Mouse (Mus musculus) cortical plate, adult 2 months (tissue): ENCODE results near the gene Muc13. TPM values are rescaled to one million over a fixed set of nuclear protein-coding genes. Genes with fewer than 3 reads are reported as not detected.

Source experiments
- H3K27ac ChIP-seq: fragments of 200-500 bp; 2 replicates; pipeline ENCODE4 v1.5.1; 2012; ENCODE audit warnings: low read length, control low read depth, inconsistent platforms; ENCODE audit not compliant: insufficient read depth
- H3K4me1 ChIP-seq: fragments of 200-500 bp; 2 replicates; pipeline ENCODE4 v1.6.1; 2011; ENCODE audit warnings: low read length; ENCODE audit not compliant: control insufficient read depth, insufficient read depth
- H3K4me3 ChIP-seq: fragments of 200-500 bp; 2 replicates; pipeline ENCODE4 v1.5.1; 2011; ENCODE audit warnings: mild to moderate bottlenecking, low read length, control low read depth; ENCODE audit not compliant: insufficient read depth
- CTCF ChIP-seq: fragments of 200-500 bp; IDR thresholded peaks from 2 replicates; pipeline ENCODE4 v1.5.1; 2011; ENCODE audit warnings: mild to moderate bottlenecking, control low read depth, low read length; ENCODE audit not compliant: insufficient read depth; ENCODE audit errors: extremely low read depth
- POLR2A ChIP-seq: fragments of 200-500 bp; IDR thresholded peaks from 2 replicates; pipeline ENCODE4 v1.6.1; 2011; ENCODE audit warnings: mild to moderate bottlenecking, low read length, control low read depth; ENCODE audit not compliant: insufficient read depth; ENCODE audit errors: extremely low read depth
- polyA plus RNA-seq: library from polyadenylated mRNA; depleted of rRNA; stranded (reverse); fragments of >200 nt; gene quantifications from 2 replicates; pipeline ENCODE4 v1.2.3, GENCODE M21; 2012; rRNA removed

The Muc13 gene
- polyA plus RNA-seq, 1 experiment, result 0.10 TPM

GRCm38 (mm10) chr16:33859380-33859779, 65.5 kb downstream of the Muc13 start:
- H3K4me3 ChIP-seq, result no peak overlapping the region
- no peak overlapping the region for H3K27ac ChIP-seq
- TF ChIP-seq CTCF (no peak), POLR2A (no peak)
- H3K4me1 ChIP-seq, result no peaks in the 10 kb centered on the region

DNA sequence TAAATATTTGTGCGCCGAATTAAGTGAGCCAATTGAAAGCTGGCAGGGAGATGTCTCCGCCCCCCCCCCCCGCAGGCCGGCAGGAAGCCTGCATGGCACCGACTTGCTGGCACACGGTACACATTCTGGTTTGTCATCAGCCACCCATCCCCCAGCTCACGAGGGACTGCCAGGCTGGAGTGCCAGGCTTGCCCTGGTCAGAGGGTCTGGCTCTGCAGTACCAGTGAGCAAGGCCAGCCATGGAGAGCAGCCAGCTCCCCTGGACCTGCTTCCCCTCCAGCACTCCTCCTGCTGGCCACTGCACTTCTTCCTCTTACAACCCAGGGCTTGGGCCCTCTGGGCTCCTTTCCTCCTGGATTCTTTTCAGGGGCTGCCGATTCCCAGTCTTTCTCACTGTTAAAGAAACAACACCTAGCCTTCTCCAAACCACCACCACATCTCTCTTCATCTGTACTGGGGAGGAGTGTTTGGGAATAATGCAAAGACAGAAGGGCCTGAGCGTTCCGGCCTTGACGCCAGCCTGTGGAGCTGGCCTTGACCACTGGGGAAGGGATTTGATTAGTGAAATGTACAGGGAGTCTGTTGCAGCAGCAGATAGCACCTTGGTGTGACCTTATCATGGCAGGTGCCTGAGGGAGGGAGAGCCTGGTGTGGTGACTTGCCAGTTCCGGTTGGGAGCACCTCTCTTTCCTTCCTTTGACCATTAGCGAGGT, 66.3 kb downstream of the Muc13 start:
- TF ChIP-seq POLR2A (no peak), CTCF (0 out of 2 replicates have a peak, but pooled peaks have one; percentile 24)
- no peak overlapping the region for H3K4me3 ChIP-seq
- no peaks in the 10 kb centered on the region for H3K4me1 ChIP-seq
- H3K27ac ChIP-seq, result peak overlapping the region; percentile 41; the same call in 1 of the 2 replicates

GRCm38 (mm10) chr16:33862406-33862805, 68.6 kb downstream of the Muc13 start:
- TF ChIP-seq CTCF (no peak), POLR2A (no peak)
- Histone ChIP-seq H3K27ac (no peak overlapping the region), H3K4me3 (no peak overlapping the region), H3K4me1 (no peaks in the 10 kb centered on the region)

DNA sequence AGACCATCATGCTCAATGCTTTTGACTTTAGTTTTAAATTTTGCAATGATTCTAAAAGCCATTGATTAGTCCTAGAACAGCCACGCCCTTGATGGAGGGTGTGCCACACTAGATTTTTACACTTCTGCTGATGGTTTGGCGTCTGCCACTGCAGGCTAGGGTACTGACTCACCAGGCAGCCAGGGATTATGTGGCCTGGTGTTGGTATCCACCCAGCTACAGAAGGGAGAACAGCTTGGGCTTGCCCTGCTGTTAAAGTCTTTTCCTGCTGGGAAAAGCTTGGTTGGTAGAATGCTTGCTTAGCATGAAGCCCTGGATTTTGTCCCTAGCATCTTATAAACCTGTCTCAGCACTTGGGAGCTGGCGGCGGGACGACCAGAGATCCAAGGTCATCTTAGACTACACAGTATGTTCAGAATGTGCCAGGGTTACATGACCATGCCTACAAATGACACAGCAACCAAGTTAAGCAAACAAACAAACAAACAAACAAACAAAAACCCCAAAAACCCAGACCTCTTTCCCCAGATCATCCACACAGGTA, 69.4 kb downstream of the Muc13 start:
- no peak for TF ChIP-seq POLR2A
- TF ChIP-seq CTCF, result no peak
- no peak overlapping the region for H3K4me3 ChIP-seq
- no peaks in the 10 kb centered on the region for H3K4me1 ChIP-seq
- no peak overlapping the region for H3K27ac ChIP-seq

Other genes starting within 250 kb of the Muc13 start
- 17.0 and 17.5 TPM in 2 replicates for gene Heg1, start 109.7 kb upstream of the Muc13 start, polyA plus RNA-seq
- 43.0 and 44.7 TPM in 2 replicates for gene Itgb5, start 35.6 kb downstream of the Muc13 start, polyA plus RNA-seq
- 11.5 and 11.9 TPM in 2 replicates for gene Umps, start 173.0 kb downstream of the Muc13 start, polyA plus RNA-seq